10 mouse cellular contexts compared by ENCODE assay signal in genomic region chr1:186655096-186655495, GRCm38 (mm10). TPM values are rescaled to one million over a fixed set of nuclear protein-coding genes. Genes with fewer than 3 reads are reported as not detected.
A peak's percentile ranks its signal among the peaks of the same experiment; 100 is the strongest.
DNase-seq lines count a peak whose midpoint lies in the region; TF ChIP-seq lines count a peak whose summit lies in the region.
"Had no signal": no experiment of that assay in that cellular context is flagged by ENCODE, and none has a peak within 500 bp of the region (broad histone marks: within the 10 kb centered on the region; RNA-seq: fewer than 3 reads in every experiment).

No protein-coding gene starts in this region.

- 82% methylated on average over 4 of the region's 4 CpGs for WGBS in thymus, adult 2 months

- TF ChIP-seq CTCF in thymus, adult 2 months (IDR thresholded peaks at IDR 0.05; ENCODE audit: borderline replicate concordance, control insufficient read depth, extremely low read depth, insufficient read depth, low read length, poor library complexity), result no peak

- no peak overlapping the region for H3K4me3 ChIP-seq in thymus, adult 2 months (ENCODE audit: control insufficient read depth, insufficient read depth, low read length)

- no peak for TF ChIP-seq POLR2A in thymus, adult 2 months (IDR thresholded peaks at IDR 0.05; ENCODE audit: control insufficient read depth, extremely low read depth, insufficient read depth, low read length, poor library complexity)

- H3K36me3 ChIP-seq in thymus, adult 2 months (ENCODE audit: control insufficient read depth, insufficient read depth, low read length), result no peaks in the 10 kb centered on the region

- H3K4me1 ChIP-seq in thymus, adult 2 months (replicated peaks; ENCODE audit: control insufficient read depth, insufficient read depth, low read length), result no peaks in the 10 kb centered on the region

- no peaks in the 10 kb centered on the region for H3K27me3 ChIP-seq in thymus, adult 2 months (ENCODE audit: control insufficient read depth, insufficient read depth, low read length)

- peak; percentile 9 for DNase-seq in cerebellum, adult 11-12 months
- DNase-seq in cerebellum, adult 11 months, result no peak
- DNase-seq in right cerebral cortex, postnatal 10 days (ENCODE audit: low spot score in 2 of 2), result peak; percentile 78 to 81
- no peak for DNase-seq in right cerebral cortex, postnatal 25 days
- DNase-seq in layer of hippocampus, postnatal 36 days, result peak; percentile 33 to 43
- DNase-seq in embryo, embryonic 10 days (ENCODE audit: low spot score), result no peak
- DNase-seq in ovary, postnatal 10 days (ENCODE audit: low spot score), result no peak
- no peak for DNase-seq in thymus, adult 2 months
- DNase-seq: embryo, embryonic 11 days; kidney, postnatal 4 days had no signal

- H3K27ac ChIP-seq in thymus, adult 2 months (ENCODE audit: control insufficient read depth, insufficient read depth, low read length), result no peak overlapping the region

RNA-seq across cellular contexts. Expression of gene Tgfb2, which starts 50.7 kb away (rescaled TPM):
- 10 to 100 TPM; 29.7 to 36.0 TPM for total RNA-seq in layer of hippocampus, postnatal 36 days (2021)
- polyA plus RNA-seq in thymus, adult 2 months (2012; rRNA removed), result 0.78 and 0.89 TPM in 2 replicates

Comparison
In these comparisons a context has a peak if more than half of its experiments do, and no peak if none do; other contexts are left out.
1. DNase-seq: peak in cerebellum, adult 11-12 months (single experiment), right cerebral cortex, postnatal 10 days (2 of 2) and layer of hippocampus, postnatal 36 days (2 of 2); none in cerebellum, adult 11 months (single experiment), right cerebral cortex, postnatal 25 days (single experiment), embryo, embryonic 10 days (single experiment), ovary, postnatal 10 days (single experiment) and thymus, adult 2 months (single experiment).